Mouse (Mus musculus) thymus, postnatal 25 days (tissue): ENCODE results near the gene Ythdc1.
"Not testable (repeated sequence)": the region's sequence is repeated elsewhere in the genome, so short reads cannot be mapped to it uniquely, and the experiment has no call there.

Experiments used
- DNase-seq: peaks from one replicate; pipeline ENCODE4 v3.0.0; 2022

Gene Ythdc1

DNA sequence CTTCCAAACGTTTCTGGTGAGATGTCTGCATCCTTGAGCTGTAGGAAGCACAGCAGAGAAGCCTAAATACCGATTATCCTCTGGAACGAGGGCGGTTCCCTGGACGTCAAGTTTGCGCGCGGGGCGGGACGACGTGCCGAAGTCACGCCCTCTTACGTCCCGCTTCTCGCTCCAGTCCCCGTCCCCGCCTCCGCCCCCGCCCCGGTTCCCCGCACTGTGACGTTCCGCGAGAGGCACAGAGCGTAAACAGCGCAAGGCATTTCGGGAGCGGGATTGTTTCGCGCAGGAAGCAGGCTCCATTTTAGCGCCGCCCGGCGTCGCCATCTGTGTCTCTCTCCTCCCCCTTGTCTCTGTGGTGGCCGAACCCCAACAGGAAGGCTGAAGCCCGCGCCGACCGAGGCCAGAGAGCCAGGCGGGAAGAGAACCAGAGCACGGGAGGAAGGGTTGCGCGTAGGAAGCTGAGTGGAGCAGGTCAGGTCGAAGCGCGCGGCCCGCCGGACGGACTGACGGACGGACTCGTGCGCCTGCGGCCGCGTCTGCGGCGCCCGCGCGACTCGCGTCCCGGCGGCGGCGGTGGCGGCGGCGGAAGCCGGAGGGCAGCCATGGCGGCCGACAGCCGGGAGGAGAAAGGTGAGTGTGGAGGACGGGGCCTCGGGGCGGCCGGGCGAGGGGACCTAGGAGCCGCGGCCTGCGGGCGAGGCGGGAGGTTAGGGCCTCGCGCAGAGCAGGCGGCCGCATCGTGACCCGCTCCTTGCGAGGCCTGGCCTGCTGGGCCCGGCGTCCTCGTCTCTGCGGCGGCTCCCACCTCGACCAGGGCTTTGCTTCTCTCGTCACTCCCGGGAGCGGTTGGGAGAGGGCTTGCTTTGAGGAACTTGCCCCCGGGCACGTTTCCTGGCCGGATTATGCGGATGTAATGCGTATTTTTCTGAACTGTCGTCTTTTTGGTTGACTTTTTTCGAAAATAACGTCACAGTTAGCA lies at the start of gene Ythdc1:
Gene Ythdc1, plus strand, starts transcription at position 260 of the 979 bp plus-strand sequence.
- peak; percentile 93 for DNase-seq

DNA sequence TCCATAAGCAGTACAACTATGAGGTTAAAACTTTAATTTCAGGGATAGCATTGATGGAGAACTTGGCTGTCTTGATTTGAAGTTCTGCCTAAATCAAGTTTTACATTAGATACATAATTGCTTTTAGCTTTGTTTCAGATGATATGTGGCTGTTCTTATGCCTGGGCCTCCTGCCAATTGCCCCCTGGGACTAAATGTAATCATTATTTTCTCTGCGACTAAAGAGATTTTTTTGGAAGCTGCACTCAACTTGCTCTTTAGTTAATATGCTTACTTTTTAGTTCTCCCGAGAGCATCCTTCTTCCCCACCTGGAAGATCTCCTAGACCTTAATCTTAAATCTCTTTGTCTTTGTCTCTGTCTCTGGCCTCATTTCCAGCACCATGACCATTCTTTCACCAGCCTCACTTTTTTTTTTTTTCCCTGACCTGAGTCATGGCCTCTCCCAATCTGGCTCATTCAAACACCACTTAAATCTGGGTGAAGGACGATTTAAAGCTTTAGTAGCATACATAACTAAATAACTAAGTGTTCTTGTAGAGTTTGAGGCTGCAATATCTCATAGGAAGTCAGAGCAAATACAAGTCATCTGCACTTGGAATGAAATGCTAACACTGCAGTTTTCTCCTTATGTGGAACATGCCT lies 34.9 kb upstream of the Ythdc1 start:
- DNase-seq: no peak

DNA sequence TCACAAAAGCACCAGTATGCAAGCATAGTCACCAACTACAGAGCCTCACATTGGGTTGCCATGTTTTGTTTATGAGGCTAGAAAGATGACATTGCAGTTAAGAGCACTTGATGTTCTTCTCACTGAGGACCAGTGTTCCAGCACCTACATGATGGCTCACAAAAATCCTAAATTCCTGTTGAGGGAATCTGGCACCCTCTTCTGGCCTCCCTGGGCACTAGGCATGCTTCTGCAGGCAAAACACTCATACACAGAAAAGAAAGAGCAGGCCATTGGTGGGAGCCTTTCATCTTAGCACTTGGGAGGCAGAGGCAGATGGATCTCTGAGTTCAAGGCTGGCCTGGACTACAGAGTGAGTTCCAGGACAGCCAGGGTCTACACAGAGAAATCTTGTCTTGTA lies 33.0 kb upstream of the Ythdc1 start:
- DNase-seq: no peak

DNA sequence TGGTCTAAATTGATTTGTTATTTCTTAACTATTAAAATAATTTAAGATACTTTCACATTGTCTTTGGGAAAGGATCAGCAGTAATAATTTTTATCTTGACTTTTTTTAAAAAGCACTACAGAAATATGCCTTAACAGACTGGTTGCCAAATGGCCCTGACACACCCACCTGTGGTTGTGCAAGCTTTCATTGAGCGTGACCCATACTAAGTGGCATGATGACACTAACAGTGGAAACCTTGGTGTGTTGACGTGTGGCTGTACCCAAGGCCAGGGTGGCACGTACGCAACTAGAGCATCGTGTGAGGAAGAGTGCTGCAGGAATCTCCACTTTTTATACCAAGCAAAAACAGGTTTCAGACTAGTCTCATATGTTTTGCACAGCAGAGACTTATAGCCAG lies 27.1 kb upstream of the Ythdc1 start:
- DNase-seq: no peak

DNA sequence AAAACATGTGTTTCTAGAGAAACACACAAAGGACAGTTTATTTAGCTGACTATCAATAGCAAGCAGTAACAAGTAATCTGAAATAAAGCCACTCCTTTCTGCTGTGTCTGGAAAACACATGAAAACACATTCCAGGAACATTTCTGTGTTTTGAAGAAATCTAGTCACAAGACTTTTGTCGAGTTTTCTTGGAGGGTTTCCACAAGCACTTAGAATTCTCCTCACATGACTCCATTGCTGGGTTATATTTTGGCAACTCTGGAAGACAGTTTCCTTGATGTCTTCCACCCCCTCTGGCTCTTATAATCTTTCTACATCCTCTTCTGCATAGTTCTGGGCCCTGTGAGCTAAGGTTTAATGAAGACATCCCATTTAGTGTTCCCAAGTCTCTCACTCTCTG lies 25.6 kb upstream of the Ythdc1 start:
- DNase-seq: no peak

DNA sequence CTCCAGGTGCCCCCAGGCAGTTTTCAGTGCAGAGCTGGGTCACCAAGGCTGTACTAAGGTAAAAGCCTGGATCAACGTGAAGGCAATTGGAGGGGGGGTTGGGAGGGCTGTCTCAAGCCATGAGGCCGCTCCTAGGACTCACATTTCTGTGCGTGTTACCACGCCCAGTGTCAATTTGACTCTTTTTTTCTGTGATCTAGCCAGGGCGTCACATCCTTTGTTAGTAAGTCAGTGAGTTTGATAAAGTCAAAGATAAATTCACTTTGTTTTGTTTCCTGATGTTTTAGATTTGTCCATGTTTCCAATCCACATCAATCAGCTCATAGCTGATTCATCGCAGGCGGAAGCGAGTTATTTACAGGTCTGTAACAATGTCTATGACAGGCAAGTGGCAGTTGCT lies 21.0 kb upstream of the Ythdc1 start:
- no peak for DNase-seq

DNA sequence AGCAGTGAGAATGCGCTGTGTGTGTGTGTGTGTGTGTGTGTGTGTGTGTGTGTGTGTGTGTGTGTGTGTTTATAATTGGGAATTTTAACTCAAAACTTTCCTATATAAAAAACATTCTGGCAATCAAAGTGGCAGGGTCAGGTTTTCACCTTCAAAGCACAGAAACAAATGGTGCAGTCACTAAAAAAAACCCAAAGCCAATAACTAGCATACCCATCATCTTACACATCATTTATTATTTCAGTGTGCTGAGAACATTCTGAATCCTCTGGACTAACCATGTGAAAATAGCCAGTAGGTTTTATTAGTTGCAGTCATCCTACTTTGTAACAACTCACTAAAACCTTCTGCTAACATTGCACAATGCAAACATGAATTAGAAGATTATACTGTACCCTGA lies 19.8 kb upstream of the Ythdc1 start:
- no peak for DNase-seq

DNA sequence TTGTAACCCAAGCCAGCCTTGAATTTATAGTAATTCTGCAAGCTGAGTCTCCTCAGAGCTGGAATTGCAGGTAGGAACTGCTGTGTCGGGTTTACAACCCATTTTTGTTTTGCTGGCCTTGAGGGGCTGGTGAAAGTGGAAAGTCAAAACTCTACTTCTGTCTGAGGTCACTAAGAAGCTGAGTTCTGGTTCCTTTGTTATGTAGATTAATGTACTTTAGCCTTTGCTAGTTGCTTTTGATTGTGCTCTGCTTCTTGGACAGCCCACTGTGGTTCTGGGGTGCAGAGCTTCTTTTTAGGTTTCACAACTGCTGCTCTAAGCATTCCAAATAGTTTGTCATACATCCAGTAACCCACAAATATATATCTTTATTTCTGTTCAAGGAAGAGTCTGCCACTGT lies 17.2 kb upstream of the Ythdc1 start:
- no peak for DNase-seq

DNA sequence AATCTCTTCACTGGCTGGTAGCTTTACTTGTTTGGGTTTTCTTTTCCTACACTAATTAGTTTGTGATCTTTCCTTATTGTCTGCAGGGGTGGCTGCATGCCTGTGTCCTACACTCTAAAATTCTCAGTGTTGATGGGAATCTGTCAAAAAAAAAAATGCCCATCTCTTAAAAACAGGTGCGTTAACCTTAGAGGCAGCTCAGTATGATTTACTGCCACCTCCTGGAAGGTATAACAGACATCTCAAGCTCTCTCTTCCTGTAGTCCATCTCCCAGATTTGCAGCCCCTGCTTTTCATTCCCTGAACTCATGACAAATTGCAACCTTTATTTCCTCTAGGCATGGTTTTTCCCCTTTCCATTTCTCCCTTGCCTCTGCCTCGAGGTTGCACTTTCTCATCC lies 14.1 kb upstream of the Ythdc1 start:
- no peak for DNase-seq

DNA sequence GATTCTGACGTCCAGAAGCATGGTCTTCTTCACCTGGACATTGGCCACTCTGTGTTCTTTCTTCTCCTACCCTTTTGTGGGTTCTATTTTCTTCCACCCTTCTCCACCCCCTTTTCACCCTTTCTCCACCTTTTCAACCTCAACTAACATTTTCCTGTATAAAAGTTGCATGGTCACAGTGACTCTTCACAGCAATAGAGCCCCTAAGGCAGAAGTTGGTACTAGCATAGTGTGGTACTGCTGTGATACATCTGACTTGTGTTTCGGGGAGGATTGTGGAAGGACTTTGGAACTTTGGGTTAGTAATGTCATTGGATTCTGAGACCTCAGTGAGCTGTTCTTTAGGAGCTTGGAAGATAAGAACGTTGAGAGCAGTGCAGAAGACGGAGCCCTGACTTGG lies 11.8 kb upstream of the Ythdc1 start:
- no peak for DNase-seq

DNA sequence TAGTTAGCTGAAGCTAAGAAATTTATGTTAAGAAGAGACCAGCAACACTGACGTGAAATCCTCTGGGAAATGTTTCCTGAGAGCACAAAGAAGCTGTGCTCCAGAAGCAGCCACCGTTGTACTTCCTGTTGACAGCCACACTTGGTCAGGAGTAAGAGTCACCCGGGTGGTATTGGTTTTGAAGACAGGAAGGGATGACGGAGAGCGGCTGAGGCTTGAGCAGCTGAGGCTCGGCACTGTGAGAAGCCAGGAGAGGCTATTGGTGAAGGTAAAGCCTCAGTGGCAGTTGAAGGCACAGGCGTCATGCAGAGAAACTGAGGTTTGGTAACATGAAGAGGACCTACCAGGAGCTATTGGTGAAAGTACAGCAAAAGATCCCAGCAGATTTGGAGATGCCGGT lies 11.2 kb upstream of the Ythdc1 start:
- DNase-seq: no peak

DNA sequence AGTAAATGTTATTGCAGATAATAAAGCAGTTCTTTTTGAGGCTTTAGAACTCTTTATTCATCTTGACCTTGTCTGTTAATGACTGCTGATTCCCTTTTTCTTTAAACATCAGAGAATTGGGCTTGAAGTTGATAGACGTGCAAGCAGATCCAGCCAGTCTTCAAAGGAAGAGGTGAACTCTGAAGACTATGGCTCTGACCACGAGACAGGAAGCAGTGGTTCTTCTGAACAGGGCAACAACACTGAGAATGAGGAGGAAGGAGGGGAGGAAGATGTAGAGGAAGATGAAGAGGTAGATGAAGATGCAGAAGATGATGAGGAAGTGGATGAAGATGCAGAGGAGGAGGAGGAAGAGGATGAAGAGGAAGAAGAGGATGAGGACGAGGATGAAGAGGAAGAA lies 12.8 kb downstream of the Ythdc1 start:
- DNase-seq: no peak

DNA sequence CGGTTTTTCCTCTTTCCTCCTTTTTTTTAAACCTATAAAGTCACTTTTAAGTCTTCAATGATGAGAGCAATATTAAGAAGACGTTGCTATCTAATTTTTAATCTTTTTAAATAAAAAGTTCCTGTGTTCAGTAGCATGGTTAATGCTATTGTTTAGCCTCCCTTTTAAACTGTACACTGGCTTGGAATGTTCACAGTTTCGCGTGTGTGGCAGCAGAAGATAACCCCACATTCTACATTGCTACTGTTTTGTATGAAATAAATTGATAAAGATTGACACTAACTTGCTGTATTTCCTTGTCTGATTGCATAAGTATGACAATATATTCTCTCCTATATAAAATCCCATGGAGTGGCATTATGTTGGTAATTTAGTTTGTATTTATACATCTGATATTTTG lies 32.4 kb downstream of the Ythdc1 start:
- DNase-seq: not testable (repeated sequence)

DNA sequence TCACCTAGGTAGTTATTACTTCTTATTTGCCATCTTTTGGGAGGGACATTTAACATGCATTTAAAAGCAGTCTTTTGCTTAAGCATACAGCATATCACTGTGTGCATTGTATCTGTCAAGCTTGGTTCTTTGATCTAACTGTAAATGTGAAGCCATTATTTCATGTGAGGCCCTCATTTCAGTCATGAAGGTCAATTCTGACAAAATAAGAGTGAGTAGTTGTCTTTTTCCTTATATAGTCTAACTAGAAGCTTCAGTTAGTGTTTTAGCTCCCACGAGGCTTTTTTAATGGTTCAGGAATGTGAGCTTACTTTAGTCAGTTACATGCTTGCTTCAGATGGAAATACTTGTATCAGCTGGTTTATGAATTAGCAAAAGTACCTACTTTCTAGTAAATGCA lies 34.1 kb downstream of the Ythdc1 start:
- DNase-seq: no peak

DNA sequence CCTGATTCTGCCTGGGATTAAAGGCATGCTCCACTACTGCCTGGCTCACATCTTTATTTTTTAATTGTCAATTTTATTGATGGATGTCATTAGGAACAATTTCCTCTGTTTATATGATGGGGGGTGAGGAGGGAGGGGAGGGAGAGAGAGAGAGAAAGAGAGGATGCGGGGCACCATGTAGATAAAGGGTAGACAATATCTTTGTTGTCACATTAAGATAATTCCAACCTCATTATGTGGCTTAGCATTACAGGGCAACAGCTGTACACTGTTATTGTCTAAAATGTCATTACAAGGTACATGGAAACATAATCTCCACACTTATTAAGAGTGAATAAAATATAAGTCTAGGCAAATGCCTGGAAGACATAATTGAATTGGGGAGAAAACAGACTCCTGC lies 35.5 kb downstream of the Ythdc1 start:
- no peak for DNase-seq

DNA sequence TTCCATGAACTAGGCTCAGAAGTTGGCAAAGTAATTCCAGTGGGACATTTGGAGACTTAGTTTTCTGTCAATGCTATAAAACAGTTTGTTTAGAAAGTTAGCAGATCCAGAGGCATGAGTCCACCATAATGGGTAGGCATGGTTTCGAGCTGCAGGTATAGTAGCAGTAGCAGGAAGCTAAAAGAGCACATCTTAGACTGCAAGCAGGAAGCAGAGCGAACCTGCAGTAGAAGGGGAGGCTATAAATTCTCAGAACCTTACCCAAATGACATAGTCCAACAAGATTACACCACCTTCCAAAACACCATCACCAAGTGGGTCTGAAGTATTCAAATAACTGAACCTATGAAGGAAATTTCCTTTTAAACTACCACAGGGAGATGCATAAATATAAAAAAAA lies 36.2 kb downstream of the Ythdc1 start:
- DNase-seq: no peak

DNA sequence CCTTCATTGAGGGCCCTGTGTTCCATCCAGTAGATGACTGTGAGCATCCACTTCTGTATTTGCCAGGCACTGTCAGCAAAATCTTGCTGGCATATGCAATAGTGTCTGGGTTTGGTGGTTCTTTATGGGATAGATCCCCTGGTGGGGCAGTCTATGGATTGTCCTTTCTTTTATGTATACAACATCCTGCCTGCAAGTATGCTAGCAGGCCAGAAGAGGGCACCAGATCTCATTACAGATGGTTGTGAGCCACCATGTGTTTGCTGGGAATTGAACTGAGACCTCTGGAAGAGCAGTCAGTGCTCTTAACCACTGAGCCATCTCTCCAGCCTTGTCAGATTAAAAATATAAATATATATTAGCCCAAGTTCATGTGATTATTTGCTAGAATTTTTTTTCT lies 37.2 kb downstream of the Ythdc1 start:
- not testable (repeated sequence) for DNase-seq

DNA sequence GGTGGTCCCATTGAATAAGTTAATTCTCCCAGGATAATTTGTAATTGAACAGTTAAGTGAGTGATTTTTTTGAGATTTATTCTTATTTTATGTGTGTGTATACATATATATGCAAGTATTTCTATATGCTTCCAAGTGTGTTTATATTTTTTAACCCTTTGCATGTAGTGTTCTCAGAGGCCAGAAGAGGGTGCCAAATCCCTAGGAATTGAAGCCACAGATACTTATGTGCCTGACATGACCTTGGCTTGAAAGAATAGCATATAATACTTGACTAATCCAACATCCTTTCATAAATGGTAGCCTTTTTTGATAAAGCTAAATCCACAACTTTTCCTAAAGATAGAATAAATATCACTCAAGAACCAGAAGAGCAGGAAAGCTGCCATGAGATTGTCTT lies 46.1 kb downstream of the Ythdc1 start:
- no peak for DNase-seq

DNA sequence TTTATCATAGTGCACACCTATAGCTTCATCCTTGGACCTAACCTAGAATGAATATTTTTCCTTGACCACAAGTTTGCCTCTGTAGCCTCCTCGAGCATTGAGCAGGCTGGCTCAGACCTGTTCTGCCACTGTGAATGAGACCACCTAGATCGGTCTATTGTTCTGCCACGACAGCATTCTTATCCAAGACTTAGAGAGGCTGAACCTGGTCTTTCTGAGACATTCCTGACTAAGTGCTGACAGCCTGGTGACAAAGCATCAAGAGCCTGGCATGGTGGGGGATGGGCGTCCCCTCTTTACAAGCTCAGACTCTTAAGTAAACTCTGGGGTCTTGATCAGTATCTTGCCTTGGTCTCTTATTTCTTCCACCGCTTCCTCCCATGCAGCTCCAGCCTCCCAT lies 47.6 kb downstream of the Ythdc1 start:
- no peak for DNase-seq

DNA sequence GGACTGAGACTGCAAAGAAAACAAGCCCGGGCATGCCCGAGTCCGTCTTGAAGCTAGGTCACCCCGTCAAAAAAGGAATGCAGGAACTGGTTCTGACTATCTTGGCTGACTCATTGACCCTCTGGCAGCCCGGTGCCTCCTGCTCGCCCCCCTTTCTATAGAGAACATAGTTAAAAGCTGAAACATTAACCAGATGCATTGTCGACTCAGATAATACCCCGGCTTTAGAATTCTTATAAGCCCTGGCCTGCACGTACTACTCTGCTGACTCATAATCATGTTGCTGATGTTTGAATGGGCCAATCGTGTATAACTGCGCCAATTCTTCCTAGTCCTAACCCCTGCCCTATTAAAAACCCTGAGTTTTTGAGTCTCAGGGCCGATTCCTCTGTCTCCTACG lies 52.5 kb downstream of the Ythdc1 start:
- not testable (repeated sequence) for DNase-seq

DNA sequence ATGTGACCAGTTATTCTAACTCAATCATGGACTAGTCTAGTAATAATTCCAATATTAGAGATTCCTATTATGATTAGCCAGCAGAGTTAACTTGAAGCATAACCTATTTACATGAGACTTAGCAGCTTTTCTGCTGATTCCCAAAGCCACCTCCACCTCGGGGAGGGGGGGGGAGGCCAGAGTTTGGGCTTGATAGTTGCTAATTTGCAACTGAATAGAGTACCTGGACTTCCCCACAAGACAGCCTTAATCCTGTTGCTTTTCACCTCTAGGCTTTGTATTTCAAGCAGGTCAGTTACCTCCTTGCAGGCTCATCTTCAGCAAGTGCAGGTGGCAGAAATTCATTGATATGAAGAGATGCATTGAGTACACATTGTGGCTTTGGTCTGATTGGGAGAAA lies 53.7 kb downstream of the Ythdc1 start:
- no peak for DNase-seq

DNA sequence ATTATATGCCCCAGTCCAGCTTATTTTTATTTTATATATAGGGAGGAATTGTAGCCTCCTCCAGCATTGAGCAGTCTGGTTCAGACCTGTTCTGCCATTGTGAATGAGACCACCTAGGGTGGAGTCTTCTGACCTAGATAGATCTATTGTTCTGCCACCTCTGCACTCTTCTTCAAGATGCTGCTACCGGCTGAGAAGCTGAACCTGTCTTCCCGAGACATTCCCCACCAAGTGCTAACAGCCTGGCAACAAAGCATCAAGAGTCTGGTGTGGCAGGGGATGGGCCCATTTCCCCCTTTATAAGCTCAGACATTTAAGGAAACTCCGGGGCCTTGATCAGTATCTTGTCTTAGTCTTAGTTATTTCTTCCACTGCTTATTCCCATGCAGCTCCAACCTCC lies 54.3 kb downstream of the Ythdc1 start:
- no peak for DNase-seq

DNA sequence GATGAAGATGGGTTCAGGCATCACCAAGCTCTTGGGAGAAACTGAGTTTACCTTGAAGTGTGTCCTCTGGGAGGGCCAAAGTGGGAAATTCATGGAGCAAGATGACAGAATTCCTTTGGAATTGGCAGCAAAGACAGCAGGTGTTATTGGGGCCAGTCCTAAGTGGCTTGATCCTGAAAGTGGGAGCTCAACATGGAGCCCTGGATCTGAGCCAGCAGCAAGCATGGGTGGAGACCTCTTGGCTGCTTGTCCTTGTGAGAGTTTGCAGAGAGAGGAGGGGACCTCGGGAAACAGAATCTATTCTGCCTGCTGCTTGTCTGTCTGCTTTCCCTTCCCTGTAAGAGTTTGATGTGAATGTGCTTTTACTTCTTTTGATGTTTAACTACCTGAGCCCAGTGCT lies 67.9 kb downstream of the Ythdc1 start:
- no peak for DNase-seq
